Mouse (Mus musculus) forebrain, embryonic 10.5 days (tissue): ENCODE measurements around the gene Rhoc. TPM values are rescaled to one million over a fixed set of nuclear protein-coding genes. Genes with fewer than 3 reads are reported as not detected.
"Not testable (repeated sequence)": the region's sequence is repeated elsewhere in the genome, so short reads cannot be mapped to it uniquely, and the experiment has no call there.

Experiments used
- DNase-seq: peaks from one replicate; pipeline ENCODE4 v3.0.0-alpha.2; 2017; ENCODE audit warnings: low spot score; ENCODE audit errors: extremely low spot score
- H3K27ac ChIP-seq: fragments of 300-500 bp; sonication (generic); 2 replicates; pipeline ENCODE4 v1.5.1; 2016; ENCODE audit warnings: mild to moderate bottlenecking
- H3K27me3 ChIP-seq: fragments of 300-500 bp; sonication (generic); 2 replicates; pipeline ENCODE4 v1.6.1; 2016; ENCODE audit warnings: mild to moderate bottlenecking; ENCODE audit not compliant: poor library complexity, severe bottlenecking
- H3K36me3 ChIP-seq: fragments of 300-500 bp; sonication (generic); replicated peaks from 2 replicates; pipeline ENCODE4 v1.6.1; 2016; ENCODE audit warnings: mild to moderate bottlenecking, moderate library complexity
- H3K4me1 ChIP-seq: fragments of 300-500 bp; sonication (generic); 2 replicates; pipeline ENCODE4 v1.6.1; 2016
- H3K4me3 ChIP-seq: fragments of 300-500 bp; sonication (generic); 2 replicates; pipeline ENCODE4 v1.5.1; 2016; ENCODE audit warnings: mild to moderate bottlenecking, moderate library complexity
- H3K9me3 ChIP-seq: fragments of 300-500 bp; sonication (generic); 2 replicates; pipeline ENCODE4 v1.6.1; 2016; ENCODE audit warnings: mild to moderate bottlenecking, moderate library complexity
- WGBS: fragments of 180-500 bp; shearing (Covaris S2); methylation state at CpG from one replicate; pipeline ENCODE4 v1.1.7; 2016; 5-methylcytosine and 5-hydroxymethylcytosine counted together
- polyA plus RNA-seq: library from polyadenylated mRNA; unstranded; fragments of >200 nt; fragmentation: Nextera tagmentation; extraction: Ambion mirVana; gene quantifications from 2 replicates; pipeline ENCODE4 v1.2.1, GENCODE M21; 2016

The Rhoc gene
- 84.9 and 90.1 TPM in 2 replicates for polyA plus RNA-seq

GRCm38 (mm10) chr3:104788075-104788474 lies at the start of gene Rhoc:
Gene Rhoc (plus strand): TSS chr3:104788375.
- H3K4me3 ChIP-seq = peak within 1 kb of the TSS; percentile 75
- H3K4me1 ChIP-seq = peaks cover 50% of the 10 kb centered on the region
- no peak for DNase-seq
- H3K36me3 ChIP-seq = peaks cover 15% of the 10 kb centered on the region
- H3K9me3 ChIP-seq = no peaks in the 10 kb centered on the region
- H3K27ac ChIP-seq = peak within 1 kb of the TSS; percentile 89
- WGBS = 28% methylated on average over 3 of the region's 3 CpGs
- H3K27me3 ChIP-seq = peaks cover 64% of the 10 kb centered on the region

GRCm38 (mm10) chr3:104741954-104742353 lies 46.2 kb upstream of the Rhoc start:
- Histone ChIP-seq H3K27me3 (no peaks in the 10 kb centered on the region), H3K36me3 (no peaks in the 10 kb centered on the region), H3K4me1 (no peaks in the 10 kb centered on the region), H3K9me3 (no peaks in the 10 kb centered on the region), H3K4me3 (no peak overlapping the region), H3K27ac (no peak overlapping the region)
- 95% methylated on average over 3 of the region's 3 CpGs for WGBS
- no peak for DNase-seq

- H3K4me3 ChIP-seq = no peak overlapping the region
- no peak for DNase-seq
- H3K36me3 ChIP-seq = no peaks in the 10 kb centered on the region
- WGBS = 64% methylated on average over 1 of the region's 1 CpGs
- no peaks in the 10 kb centered on the region for H3K27me3 ChIP-seq
- no peaks in the 10 kb centered on the region for H3K4me1 ChIP-seq
- H3K9me3 ChIP-seq = no peaks in the 10 kb centered on the region
- no peak overlapping the region for H3K27ac ChIP-seq
Measured at GRCm38 (mm10) chr3:104743161-104743560, 45.0 kb upstream of the Rhoc start.

GRCm38 (mm10) chr3:104743864-104744263 lies 44.3 kb upstream of the Rhoc start:
- no peak for DNase-seq
- 82% methylated on average over 1 of the region's 1 CpGs for WGBS
- H3K27ac ChIP-seq = no peak overlapping the region

GRCm38 (mm10) chr3:104752845-104753244 lies 35.3 kb upstream of the Rhoc start:
- H3K27ac ChIP-seq, H3K9me3 ChIP-seq, H3K4me1 ChIP-seq, H3K36me3 ChIP-seq: not testable (repeated sequence)
- H3K27me3 ChIP-seq = peaks cover 27% of the 10 kb centered on the region
- H3K4me3 ChIP-seq = peak overlapping the region; percentile 30
- DNase-seq = peak; percentile 27
- WGBS = 15% methylated on average over 24 of the region's 25 CpGs

More at GRCm38 (mm10) chr3:104743864-104744263, 44.3 kb upstream of the Rhoc start:
- no peaks in the 10 kb centered on the region for H3K27me3 ChIP-seq
- H3K9me3 ChIP-seq = no peaks in the 10 kb centered on the region; the same call in 1 of the 2 replicates
- H3K36me3 ChIP-seq = no peaks in the 10 kb centered on the region
- H3K4me1 ChIP-seq = no peaks in the 10 kb centered on the region
- no peak overlapping the region for H3K4me3 ChIP-seq

- H3K27ac ChIP-seq = peak overlapping the region; percentile 77
- no peaks in the 10 kb centered on the region for H3K9me3 ChIP-seq
- H3K36me3 ChIP-seq = no peaks in the 10 kb centered on the region
- peaks cover 64% of the 10 kb centered on the region for H3K27me3 ChIP-seq
- 1% methylated on average over 27 of the region's 27 CpGs for WGBS
- peak; percentile 84 for DNase-seq
- peak overlapping the region; percentile 52 for H3K4me3 ChIP-seq
- peaks cover 15% of the 10 kb centered on the region for H3K4me1 ChIP-seq
Measured at GRCm38 (mm10) chr3:104758406-104758805, 29.8 kb upstream of the Rhoc start.

GRCm38 (mm10) chr3:104758869-104759268 lies 29.3 kb upstream of the Rhoc start:
- Histone ChIP-seq H3K36me3 (no peaks in the 10 kb centered on the region), H3K4me1 (peaks cover 15% of the 10 kb centered on the region), H3K27ac (peak overlapping the region; percentile 77), H3K27me3 (peaks cover 59% of the 10 kb centered on the region), H3K4me3 (peak overlapping the region; percentile 52), H3K9me3 (no peaks in the 10 kb centered on the region)
- WGBS = 6% methylated on average over 5 of the region's 5 CpGs
- DNase-seq = no peak

GRCm38 (mm10) chr3:104762103-104762863 lies 25.9 kb upstream of the Rhoc start:
- peaks cover 47% of the 10 kb centered on the region for H3K27me3 ChIP-seq
- WGBS = 16% methylated on average over 20 of the region's 20 CpGs
- not testable (repeated sequence) for DNase-seq, H3K36me3 ChIP-seq, H3K9me3 ChIP-seq, H3K4me3 ChIP-seq, H3K27ac ChIP-seq
- H3K4me1 ChIP-seq = peaks cover 15% of the 10 kb centered on the region

GRCm38 (mm10) chr3:104765021-104765420 lies 23.2 kb upstream of the Rhoc start:
- peaks cover 7% of the 10 kb centered on the region for H3K4me1 ChIP-seq
- no peaks in the 10 kb centered on the region for H3K36me3 ChIP-seq
- H3K27ac ChIP-seq = no peak overlapping the region
- no peaks in the 10 kb centered on the region for H3K9me3 ChIP-seq
- WGBS = 20% methylated on average over 4 of the region's 4 CpGs
- H3K27me3 ChIP-seq = peaks cover 21% of the 10 kb centered on the region
- H3K4me3 ChIP-seq = no peak overlapping the region
- no peak for DNase-seq

- H3K36me3 ChIP-seq = no peaks in the 10 kb centered on the region
- no peaks in the 10 kb centered on the region for H3K9me3 ChIP-seq
- H3K27me3 ChIP-seq = peaks cover 12% of the 10 kb centered on the region
- no peak overlapping the region for H3K27ac ChIP-seq
- DNase-seq = no peak
- 69% methylated on average over 2 of the region's 2 CpGs for WGBS
- peaks cover 3% of the 10 kb centered on the region for H3K4me1 ChIP-seq
- no peak overlapping the region for H3K4me3 ChIP-seq
Measured at GRCm38 (mm10) chr3:104767141-104767540, 21.0 kb upstream of the Rhoc start.

- WGBS = 82% methylated on average over 4 of the region's 4 CpGs
- Histone ChIP-seq H3K4me1 (peaks cover 2% of the 10 kb centered on the region; the same call in 1 of the 2 replicates), H3K27me3 (peaks cover 17% of the 10 kb centered on the region), H3K9me3 (no peaks in the 10 kb centered on the region), H3K36me3 (no peaks in the 10 kb centered on the region), H3K27ac (no peak overlapping the region), H3K4me3 (no peak overlapping the region)
- DNase-seq = no peak
Measured at GRCm38 (mm10) chr3:104767716-104768115, 20.5 kb upstream of the Rhoc start.

- Histone ChIP-seq H3K4me3 (no peak overlapping the region), H3K9me3 (no peaks in the 10 kb centered on the region), H3K27ac (no peak overlapping the region), H3K4me1 (peaks cover 10% of the 10 kb centered on the region; the same call in 1 of the 2 replicates), H3K36me3 (no peaks in the 10 kb centered on the region), H3K27me3 (peaks cover 31% of the 10 kb centered on the region)
- WGBS = 67% methylated on average over 3 of the region's 3 CpGs
- no peak for DNase-seq
Measured at GRCm38 (mm10) chr3:104769135-104769534, 19.0 kb upstream of the Rhoc start.

GRCm38 (mm10) chr3:104770035-104770434 lies 18.1 kb upstream of the Rhoc start:
- DNase-seq = no peak
- no peaks in the 10 kb centered on the region for H3K36me3 ChIP-seq
- peaks cover 33% of the 10 kb centered on the region for H3K27me3 ChIP-seq
- 58% methylated on average over 10 of the region's 10 CpGs for WGBS
- H3K9me3 ChIP-seq = no peaks in the 10 kb centered on the region
- H3K4me1 ChIP-seq = peaks cover 10% of the 10 kb centered on the region; the same call in 1 of the 2 replicates
- H3K27ac ChIP-seq = no peak overlapping the region
- H3K4me3 ChIP-seq = no peak overlapping the region
